Mouse (Mus musculus): ENCODE data around the gene Map4k5.

The Map4k5 gene

DNA sequence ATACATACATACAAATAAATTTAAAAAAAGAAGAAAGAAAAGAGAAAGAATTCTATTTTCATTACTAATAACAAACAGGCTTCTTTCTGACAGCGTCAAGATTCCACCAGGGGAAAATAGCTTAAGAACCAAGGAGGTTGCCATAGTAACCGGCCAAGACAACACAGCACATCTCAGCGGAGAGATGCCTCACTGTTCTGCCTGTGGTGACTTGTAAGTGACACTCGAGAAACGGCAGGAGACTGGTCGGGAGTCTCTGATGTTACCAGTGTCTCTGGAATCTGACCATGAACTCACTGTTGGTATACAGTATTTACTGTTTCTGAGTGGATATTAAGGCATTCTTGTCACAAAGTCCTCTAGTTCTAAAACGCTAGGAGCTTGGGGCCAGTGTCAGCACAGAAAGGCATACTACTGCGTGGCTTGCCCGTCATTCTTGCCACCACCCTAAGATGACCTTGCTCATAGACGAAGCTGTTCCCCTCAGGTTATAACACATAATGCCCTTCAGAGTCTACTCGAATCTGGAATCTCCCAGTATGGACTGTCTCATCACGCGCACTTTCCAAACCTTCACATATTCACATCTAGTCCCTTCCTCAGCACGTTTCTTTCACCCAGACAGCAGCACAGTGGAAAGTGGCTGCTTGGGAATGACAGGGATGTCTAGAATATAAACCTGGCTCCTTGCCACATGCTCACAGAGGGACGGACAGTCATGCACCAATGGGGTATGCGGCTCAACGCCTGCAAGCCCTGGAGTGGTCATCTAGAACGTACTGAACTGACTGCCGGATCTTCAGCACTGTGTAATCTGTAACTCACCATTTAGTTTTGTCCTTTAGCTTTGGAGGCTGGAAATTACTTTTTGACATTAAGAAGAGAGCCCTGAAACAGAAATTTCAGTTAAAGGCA is 49.2 kb downstream of the Map4k5 start:
- peak; percentile 78 for DNase-seq (ENCODE audit: low spot score)

DNA sequence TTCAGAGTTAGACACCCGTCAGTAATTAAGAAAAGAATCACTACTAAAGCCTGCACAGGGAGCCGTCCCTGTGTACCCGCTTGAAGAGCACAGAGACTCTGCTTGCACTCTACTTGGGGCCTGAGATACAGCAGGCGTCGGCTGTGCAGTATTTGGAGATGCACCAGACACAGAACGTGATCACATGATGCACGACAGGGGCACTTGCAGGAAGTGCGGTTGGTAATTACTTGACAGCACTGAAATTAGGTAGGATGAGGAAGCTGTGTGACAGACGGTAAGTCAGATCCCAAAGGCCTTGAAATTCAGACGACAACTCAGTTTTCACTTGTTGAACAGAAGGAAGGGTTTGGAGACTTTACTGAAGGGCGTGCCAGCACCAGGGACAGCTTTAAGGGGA is 54.6 kb downstream of the Map4k5 start:
- no peak for DNase-seq (ENCODE audit: low spot score)

GRCm38 (mm10) chr12:69833982-69834604 is 58.9 kb downstream of the Map4k5 start:
- no peak for DNase-seq (ENCODE audit: low spot score)

DNA sequence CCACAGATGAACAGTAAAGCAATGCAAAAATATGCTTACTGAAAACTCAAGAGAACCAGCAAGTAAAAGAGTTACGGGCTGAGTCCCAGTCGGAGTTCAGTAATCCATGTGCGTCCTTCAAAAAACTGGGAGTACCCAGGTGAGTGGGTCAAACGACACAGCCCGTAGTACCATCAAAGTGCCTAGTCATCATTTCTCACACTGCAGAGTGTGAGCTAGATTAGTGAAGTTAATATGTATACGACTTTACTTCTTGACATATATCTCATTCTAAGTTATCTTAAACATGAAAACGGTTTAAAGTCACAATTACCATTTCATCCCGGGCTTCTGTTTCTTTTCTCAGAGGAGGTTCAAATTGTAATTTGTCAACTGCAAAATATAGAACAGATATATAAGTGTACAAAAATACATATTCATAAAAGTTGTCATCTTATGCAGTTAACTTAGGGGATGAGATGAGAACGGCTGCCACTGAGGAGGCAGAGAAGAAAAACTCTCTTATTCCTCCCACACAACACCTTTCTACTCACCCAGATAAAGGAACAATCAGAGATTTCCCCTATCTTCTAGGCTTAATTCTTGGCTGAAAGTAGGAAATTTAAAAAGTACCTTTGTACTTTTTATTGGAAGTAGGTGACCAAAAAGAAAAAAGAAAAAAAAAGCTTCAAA is 61.6 kb downstream of the Map4k5 start:
- no peak for DNase-seq (ENCODE audit: low spot score)

- DNase-seq (ENCODE audit: low spot score), result no peak
Observed at GRCm38 (mm10) chr12:69828214-69828613, 64.8 kb downstream of the Map4k5 start.

- no peak for DNase-seq (ENCODE audit: low spot score)
Observed at GRCm38 (mm10) chr12:69824881-69825597, 68.0 kb downstream of the Map4k5 start.

GRCm38 (mm10) chr12:69814272-69814671 is 78.7 kb downstream of the Map4k5 start:
- DNase-seq (ENCODE audit: low spot score), result peak; percentile 60

DNA sequence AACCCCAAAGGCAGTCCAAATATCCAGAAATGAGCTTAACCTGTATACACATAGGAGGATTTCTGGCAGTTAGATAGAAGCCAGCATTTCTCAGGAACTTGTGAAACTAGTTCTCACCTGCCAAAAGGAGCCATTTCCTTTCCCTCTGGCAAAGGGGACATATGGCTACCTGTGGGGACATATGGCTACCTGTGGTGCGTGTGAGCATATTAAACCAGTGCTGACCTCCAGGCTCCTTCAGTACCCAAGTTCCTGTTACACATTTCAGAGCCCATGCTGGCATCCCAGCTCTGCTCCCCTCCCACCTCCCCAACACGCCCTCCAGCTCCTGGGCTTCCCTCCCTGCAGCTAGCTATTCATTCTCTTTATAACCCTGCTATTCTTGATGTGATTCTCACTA is 79.4 kb downstream of the Map4k5 start:
- DNase-seq (ENCODE audit: low spot score), result no peak

- DNase-seq (ENCODE audit: low spot score), result no peak
Observed at GRCm38 (mm10) chr12:69812986-69813385, 80.0 kb downstream of the Map4k5 start.

GRCm38 (mm10) chr12:69811976-69812375 is 81.0 kb downstream of the Map4k5 start:
- DNase-seq (ENCODE audit: low spot score), result no peak

GRCm38 (mm10) chr12:69809439-69809838 is 83.6 kb downstream of the Map4k5 start:
- no peak for DNase-seq (ENCODE audit: low spot score)

GRCm38 (mm10) chr12:69807399-69807985 is 85.5 kb downstream of the Map4k5 start:
- DNase-seq (ENCODE audit: low spot score), result no peak

DNA sequence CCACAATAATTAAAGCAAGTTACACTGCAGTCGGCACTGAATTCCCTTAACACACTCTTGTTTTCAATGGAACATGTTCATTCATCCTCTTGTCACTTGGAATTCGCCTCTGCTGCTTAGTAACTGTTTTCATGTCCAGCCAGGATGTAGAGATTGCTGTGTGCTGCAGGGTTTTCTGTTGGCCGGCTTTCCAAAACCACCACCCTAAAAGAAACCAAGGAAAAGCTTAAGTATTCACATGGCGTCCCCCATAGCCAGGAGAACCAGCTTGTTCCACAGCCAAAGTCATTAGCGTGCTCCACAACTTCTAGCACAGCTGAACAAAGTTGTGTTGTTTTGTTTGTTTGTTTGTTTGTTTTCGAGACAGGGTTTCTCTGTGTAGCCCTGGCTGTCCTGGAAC is 87.9 kb downstream of the Map4k5 start:
- no peak for DNase-seq (ENCODE audit: low spot score)

DNA sequence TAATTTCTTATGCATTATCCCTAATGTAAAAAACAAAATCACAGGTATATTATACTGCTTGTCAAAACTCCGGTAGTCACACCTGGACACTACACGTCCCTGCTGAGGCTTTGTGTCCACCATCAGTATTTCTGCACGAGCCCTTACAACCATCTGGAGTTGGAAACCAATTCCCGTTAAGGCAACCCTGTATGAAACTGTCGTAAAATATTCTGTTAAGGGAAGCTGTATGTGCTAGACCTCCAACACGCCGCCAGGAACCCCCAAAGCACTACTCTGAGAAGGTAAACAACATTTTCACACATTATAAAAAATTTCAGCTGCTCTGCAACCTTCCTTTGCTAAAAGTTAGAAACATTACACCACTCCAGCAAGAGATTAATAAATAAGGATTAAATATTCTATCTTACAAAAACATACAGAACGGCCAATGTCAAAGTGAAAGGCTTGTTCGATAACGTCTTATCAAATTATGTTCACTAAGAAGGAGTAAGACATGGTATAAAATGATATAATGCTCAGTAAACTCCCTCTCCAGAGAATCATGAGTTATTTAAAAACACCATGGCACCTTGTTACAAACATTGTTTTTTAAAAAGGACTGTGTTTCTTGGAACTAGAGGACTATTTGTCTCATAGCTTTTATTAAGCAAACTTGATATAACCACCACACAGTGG is 88.5 kb downstream of the Map4k5 start:
- DNase-seq (ENCODE audit: low spot score), result no peak

GRCm38 (mm10) chr12:69803196-69803595 is 89.8 kb downstream of the Map4k5 start:
- no peak for DNase-seq (ENCODE audit: low spot score)

GRCm38 (mm10) chr12:69800586-69800985 is 92.4 kb downstream of the Map4k5 start:
- DNase-seq (ENCODE audit: low spot score), result no peak

DNA sequence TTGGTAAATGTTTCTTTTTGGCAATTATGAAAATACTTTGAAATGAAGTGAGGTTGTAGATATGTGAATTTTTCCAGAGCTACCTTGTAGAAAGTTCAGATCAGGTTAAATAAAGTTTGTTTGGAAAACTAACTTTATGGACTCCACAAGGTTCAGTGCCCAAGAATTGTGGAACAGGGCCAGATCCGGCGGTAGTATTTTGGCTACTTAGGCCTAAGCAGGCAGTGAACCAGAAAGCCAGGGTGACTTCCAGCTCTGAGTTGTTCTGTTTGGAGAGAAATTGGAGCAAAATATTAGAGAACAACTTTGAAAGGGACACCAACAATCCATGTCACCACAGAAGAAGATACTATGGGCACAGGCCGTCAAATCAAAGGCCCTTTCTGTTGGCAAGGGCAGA is 96.7 kb downstream of the Map4k5 start:
- DNase-seq (ENCODE audit: low spot score), result no peak

GRCm38 (mm10) chr12:69790530-69791505 is 102.2 kb downstream of the Map4k5 start, which contains the start of gene Cdkl1:
TSS of gene Cdkl1 (minus strand) at chr12:69791267.
- DNase-seq (ENCODE audit: low spot score), result peak; percentile 57

GRCm38 (mm10) chr12:69789766-69790529 is 103.1 kb downstream of the Map4k5 start:
- no peak for DNase-seq (ENCODE audit: low spot score)

Measured in embryo, embryonic 10.5 days (tissue).